Mouse (Mus musculus): ENCODE data around the gene Gm6034. TPM values are rescaled to one million over a fixed set of nuclear protein-coding genes. Genes with fewer than 3 reads are reported as not detected.
"Not testable (repeated sequence)": the region's sequence is repeated elsewhere in the genome, so short reads cannot be mapped to it uniquely, and the experiment has no call there.

Gene Gm6034
- polyA plus RNA-seq, 1 experiment = not detected

- WGBS = 76% methylated on average over 1 of the region's 1 CpGs
Measured at GRCm38 (mm10) chr17:36021309-36021708, 21.5 kb upstream of the Gm6034 start.

GRCm38 (mm10) chr17:36022098-36022497, 20.7 kb upstream of the Gm6034 start:
- WGBS = 95% methylated on average over 9 of the region's 9 CpGs

More at GRCm38 (mm10) chr17:36021309-36021708, 21.5 kb upstream of the Gm6034 start:
- no peak for DNase-seq (ENCODE audit: low read depth, low spot score)

GRCm38 (mm10) chr17:36022922-36023321, 19.8 kb upstream of the Gm6034 start:
- no peak for DNase-seq (ENCODE audit: low read depth, low spot score)
- 88% methylated on average over 6 of the region's 6 CpGs for WGBS

More at GRCm38 (mm10) chr17:36022098-36022497, 20.7 kb upstream of the Gm6034 start:
- no peak for DNase-seq (ENCODE audit: low read depth, low spot score)

GRCm38 (mm10) chr17:36023710-36024654, 18.8 kb upstream of the Gm6034 start:
- no peak for DNase-seq (ENCODE audit: low read depth, low spot score)
- 33% methylated on average over 9 of the region's 9 CpGs for WGBS

- DNase-seq (ENCODE audit: low read depth, low spot score) = no peak
- WGBS = 92% methylated on average over 5 of the region's 5 CpGs
Measured at GRCm38 (mm10) chr17:36025197-36025596, 17.6 kb upstream of the Gm6034 start.

- 82% methylated on average over 4 of the region's 4 CpGs for whole genome bisulfite sequencing
- no peak for DNase-seq (ENCODE audit: low read depth, low spot score)
Measured at GRCm38 (mm10) chr17:36025901-36026300, 16.9 kb upstream of the Gm6034 start.

- no peak for DNase-seq (ENCODE audit: low read depth, low spot score)
- 68% methylated on average over 4 of the region's 4 CpGs for WGBS
Measured at GRCm38 (mm10) chr17:36027663-36028062, 15.1 kb upstream of the Gm6034 start.

GRCm38 (mm10) chr17:36028879-36029619, 13.7 kb upstream of the Gm6034 start:
- no peak for DNase-seq (ENCODE audit: low read depth, low spot score)
- WGBS = 95% methylated on average over 7 of the region's 7 CpGs

GRCm38 (mm10) chr17:36030046-36030702, 12.6 kb upstream of the Gm6034 start:
- DNase-seq (ENCODE audit: low read depth, low spot score) = not testable (repeated sequence)

GRCm38 (mm10) chr17:36030703-36031582, 11.8 kb upstream of the Gm6034 start:
- whole genome bisulfite sequencing = 71% methylated on average over 8 of the region's 8 CpGs
- DNase-seq (ENCODE audit: low read depth, low spot score) = not testable (repeated sequence)

More at GRCm38 (mm10) chr17:36030046-36030702, 12.6 kb upstream of the Gm6034 start:
- 58% methylated on average over 4 of the region's 4 CpGs for WGBS

- 1% methylated on average over 40 of the region's 40 CpGs for WGBS
- DNase-seq (ENCODE audit: low read depth, low spot score) = not testable (repeated sequence)
Measured at GRCm38 (mm10) chr17:36031583-36032331, 11.0 kb upstream of the Gm6034 start.

- DNase-seq (ENCODE audit: low read depth, low spot score) = peak; percentile 68
- under 1% methylated on average over 25 of the region's 25 CpGs for WGBS
Measured at GRCm38 (mm10) chr17:36032351-36032875, 10.3 kb upstream of the Gm6034 start, which contains the start of gene H2-T23. H2-T23 (minus strand) TSS chr17:36032855.

GRCm38 (mm10) chr17:36034524-36034923, 8.2 kb upstream of the Gm6034 start:
- 25% methylated on average over 3 of the region's 3 CpGs for WGBS
- DNase-seq (ENCODE audit: low read depth, low spot score) = not testable (repeated sequence)

- WGBS = 8% methylated on average over 3 of the region's 3 CpGs
- DNase-seq (ENCODE audit: low read depth, low spot score) = not testable (repeated sequence)
Measured at GRCm38 (mm10) chr17:36035010-36035638, 7.6 kb upstream of the Gm6034 start.

GRCm38 (mm10) chr17:36036126-36036525, 6.6 kb upstream of the Gm6034 start:
- DNase-seq (ENCODE audit: low read depth, low spot score) = not testable (repeated sequence)
- WGBS = 84% methylated on average over 13 of the region's 13 CpGs

GRCm38 (mm10) chr17:36040604-36041003, 2.2 kb upstream of the Gm6034 start:
- WGBS = 91% methylated on average over 2 of the region's 2 CpGs

GRCm38 (mm10) chr17:36042055-36042454, 706 bp upstream of the Gm6034 start:
- not testable (repeated sequence) for DNase-seq (ENCODE audit: low read depth, low spot score)
- 3% methylated on average over 19 of the region's 19 CpGs for WGBS

More at GRCm38 (mm10) chr17:36040604-36041003, 2.2 kb upstream of the Gm6034 start:
- not testable (repeated sequence) for DNase-seq (ENCODE audit: low read depth, low spot score)

All from large intestine, adult 2 months (tissue).